Mouse (Mus musculus) adrenal gland, adult 2 months (tissue): ENCODE data around the gene Mgat3. TPM values are rescaled to one million over a fixed set of nuclear protein-coding genes. Genes with fewer than 3 reads are reported as not detected.
A peak's percentile ranks its signal among the peaks of the same experiment; 100 is the strongest.

Experiments used
- DNase-seq: peaks from one replicate; pipeline ENCODE4 v3.0.0; 2021
- polyA plus RNA-seq: library from polyadenylated mRNA; depleted of rRNA; stranded (reverse); fragments of >200 nt; gene quantifications from 2 replicates; pipeline ENCODE4 v1.2.3, GENCODE M21; 2012
- total RNA-seq, 2 experiments: library from RNA; stranded (reverse); gene quantifications; 2 replicates each; pipeline ENCODE4 v1.2.3; 2021

Mgat3 gene
- total and polyA plus RNA-seq, 3 experiments = 7.6 to 12.4 (median 8.2) TPM

DNA sequence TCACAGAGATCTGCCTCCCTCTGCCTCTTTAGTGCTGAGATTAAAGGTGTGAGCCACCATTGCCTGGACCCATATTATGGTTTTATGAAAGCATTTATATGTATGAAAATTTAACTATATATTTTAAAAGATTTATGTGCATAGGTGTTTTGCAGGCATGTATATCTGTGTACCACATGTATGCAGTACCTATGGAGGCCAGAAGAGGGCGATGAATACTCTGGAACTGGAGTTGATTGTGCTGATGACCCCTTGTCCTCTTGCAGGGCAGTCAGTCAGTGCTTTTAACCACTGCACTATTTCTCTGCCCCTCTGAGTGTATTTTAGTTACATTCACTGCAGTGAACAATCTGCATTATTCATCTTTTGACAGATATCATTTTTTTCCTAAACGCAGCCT lies 52.3 kb downstream of the Mgat3 start:
- peak; percentile 48 for DNase-seq

DNA sequence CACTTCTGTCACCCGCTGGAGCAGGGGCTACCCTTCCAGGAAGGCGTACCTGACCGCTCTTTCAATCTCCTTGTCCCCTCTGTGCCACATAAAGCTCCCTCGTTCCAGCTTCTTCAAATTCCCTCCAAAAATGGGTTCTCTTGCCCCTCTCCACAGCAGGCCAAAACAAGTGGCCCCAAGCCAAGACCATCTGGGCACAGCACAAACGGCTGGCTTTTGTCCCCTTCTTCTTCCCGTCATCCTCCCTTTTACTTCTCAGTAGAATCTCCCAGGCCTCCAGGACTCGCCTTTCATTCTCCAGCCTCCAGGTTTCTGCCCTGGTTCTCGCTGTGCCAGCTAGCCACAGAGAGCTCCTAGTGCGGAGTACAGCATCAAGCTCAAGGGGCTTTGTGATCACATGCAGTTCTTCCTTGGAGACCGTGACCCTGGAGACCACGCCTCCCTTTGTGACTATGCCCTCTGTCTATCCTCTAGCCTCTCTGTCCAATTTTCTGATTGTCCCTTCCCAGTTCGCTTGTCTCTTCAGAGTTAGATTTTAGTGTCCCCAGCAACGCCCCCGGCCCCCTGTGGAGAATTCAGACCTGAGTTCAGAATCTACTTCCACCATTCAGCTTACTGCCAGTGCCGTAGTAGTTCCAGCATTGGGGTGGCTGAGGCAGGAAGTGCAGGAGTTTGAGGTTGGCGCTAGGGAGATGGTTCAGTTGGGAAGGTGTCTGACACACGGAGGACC lies 54.7 kb downstream of the Mgat3 start:
- DNase-seq = no peak

DNA sequence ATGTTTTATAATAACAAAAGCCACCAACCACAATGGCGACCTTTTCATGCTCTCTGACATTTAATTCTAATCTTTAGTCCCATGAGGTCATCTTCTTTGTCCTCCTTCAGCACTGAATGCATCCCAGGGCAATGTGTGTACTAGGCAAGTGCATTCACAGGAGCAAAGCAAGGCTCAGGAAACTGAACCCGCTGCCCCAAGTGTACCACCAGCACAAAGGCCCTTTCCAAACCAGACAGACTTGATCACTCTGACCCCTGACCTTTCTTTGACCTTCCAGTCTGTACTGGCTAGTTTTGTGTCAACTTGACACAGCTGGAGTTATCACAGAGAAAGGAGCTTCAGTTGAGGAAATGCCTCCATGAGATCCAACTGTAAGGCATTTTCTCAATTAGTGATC lies 58.8 kb downstream of the Mgat3 start:
- DNase-seq = no peak

DNA sequence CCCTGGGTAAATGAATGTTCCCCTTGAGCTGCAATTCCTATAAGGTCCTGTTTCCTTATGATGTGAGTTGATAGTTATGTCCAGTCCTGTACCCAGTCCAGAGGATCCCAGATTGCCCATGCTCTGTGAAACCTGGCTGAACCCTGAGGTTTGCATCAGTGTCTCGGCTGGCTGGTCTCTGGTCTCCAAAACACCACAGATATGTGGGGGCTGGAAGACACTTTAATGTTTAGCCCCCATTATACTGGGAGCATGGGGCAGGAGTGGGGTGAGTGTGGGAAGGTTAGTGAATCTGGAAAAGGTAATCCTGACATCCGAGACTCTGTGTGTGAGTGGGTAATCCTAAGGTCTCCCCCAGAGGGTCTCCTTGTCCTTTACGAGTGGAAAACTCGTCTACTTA lies 59.5 kb downstream of the Mgat3 start:
- DNase-seq = no peak

DNA sequence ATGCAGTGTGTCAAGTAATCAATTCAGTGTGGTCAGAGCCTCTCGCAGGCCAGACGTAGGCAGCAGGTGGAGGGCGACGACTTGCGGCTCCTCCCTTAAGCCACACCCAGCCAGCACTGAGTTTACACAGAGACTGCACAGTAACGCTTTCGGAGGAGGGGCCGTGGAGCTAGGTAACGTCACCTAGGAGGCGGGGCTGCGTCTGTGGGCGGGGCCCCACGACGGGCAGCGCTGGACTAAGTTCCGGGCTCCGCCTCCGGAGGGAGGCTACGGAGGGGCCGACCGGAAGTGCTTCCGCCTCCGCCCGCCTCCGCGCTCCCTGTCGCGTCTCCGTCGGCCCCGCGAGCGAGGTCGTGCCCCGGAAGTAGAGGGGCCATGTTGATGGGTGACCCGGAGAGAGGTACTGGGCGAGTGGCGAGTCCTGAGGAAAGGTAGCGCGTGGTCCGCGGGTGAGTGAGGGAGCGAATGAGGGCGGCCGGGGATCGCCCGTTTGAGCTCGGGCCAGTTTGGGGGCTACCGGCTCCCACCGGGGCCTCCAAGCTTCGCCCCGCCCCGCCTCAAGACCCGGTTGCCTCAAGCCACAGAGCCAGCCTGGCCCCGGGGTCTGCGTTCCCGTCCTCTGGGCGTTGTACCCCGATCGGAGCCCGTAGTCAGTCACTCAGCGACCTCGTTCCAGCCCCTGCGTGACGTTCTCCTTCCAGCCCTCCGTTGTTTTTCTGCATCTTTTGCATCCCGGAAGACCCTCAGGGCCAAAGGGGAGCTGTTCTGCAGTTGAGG lies 60.4 kb downstream of the Mgat3 start, which contains the start of gene Mief1:
Gene Mief1 (plus strand): TSS at position 286 of the 777 bp plus-strand sequence.
- peak; percentile 99 for DNase-seq

DNA sequence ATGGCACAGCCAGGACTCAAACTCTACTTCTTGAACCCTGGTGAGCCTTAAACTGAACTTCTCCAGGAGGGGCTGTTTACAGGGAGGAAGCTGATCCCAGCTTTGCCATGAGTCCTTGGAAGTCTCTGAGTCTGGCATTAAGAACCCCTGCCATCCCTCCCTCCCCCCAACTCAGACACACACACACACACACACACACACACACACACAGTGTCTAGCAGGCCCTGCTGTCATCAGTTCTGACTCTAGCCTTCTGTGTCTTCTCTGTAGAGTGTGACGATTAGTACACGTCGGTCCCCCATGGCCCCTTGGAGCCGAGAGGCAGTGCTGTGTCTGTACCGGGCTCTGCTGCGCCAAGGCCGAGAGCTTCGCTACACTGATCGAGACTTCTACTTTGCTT lies 62.0 kb downstream of the Mgat3 start, which contains the start of gene AC140267.1:
Gene AC140267.1 (plus strand): TSS at position 301 of the 400 bp plus-strand sequence.
- no peak for DNase-seq

DNA sequence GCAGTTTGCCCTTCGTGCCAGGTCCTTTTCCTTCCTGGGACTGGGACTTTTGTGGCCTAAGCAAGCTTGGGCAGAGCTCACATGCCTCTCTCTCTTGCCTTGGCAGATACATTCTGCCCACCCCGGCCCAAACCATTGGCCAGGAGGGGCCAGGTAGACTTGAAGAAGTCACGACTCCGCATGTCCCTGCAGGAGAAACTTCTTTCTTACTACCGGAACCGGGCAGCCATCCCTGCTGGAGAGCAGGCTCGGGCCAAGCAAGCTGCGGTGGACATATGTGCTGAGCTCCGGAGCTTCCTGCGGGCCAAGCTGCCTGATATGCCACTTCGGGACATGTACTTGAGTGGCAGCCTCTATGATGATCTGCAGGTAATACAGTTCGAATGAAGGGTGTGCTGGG lies 74.6 kb downstream of the Mgat3 start:
- no peak for DNase-seq

DNA sequence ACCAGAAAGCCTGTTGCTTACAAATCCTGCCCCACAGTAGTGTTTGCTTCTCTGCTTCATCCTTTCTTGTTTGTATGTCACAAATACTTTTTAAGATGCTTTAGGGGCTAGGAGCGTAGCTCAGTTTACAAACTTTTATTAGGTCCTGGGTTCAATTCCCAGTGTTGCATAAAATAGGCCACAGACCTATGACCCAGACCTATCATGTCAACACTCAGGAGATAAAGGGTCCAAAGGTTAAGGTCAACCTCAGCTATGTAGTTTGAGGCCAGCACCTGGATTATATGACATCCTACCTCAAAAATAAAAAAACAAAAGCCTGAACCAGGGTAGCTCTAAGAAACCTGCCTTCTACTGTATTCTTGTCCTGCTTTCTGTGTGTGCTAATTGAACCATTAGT lies 75.1 kb downstream of the Mgat3 start:
- DNase-seq = no peak

DNA sequence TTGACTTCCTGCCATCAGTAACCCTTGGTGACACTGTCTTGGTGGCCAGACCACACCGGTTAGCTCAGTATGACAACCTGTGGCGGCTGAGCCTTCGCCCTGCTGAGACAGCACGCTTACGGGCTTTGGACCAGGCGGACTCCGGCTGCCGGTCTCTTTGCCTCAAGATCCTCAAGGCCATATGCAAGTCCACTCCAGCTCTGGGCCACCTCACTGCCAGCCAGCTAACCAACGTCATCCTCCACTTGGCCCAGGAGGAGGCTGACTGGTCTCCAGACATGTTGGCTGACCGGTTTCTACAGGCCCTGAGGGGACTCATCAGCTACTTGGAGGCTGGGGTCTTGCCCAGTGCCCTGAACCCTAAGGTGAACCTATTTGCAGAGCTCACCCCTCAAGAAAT lies 76.2 kb downstream of the Mgat3 start:
- DNase-seq = peak; percentile 55

DNA sequence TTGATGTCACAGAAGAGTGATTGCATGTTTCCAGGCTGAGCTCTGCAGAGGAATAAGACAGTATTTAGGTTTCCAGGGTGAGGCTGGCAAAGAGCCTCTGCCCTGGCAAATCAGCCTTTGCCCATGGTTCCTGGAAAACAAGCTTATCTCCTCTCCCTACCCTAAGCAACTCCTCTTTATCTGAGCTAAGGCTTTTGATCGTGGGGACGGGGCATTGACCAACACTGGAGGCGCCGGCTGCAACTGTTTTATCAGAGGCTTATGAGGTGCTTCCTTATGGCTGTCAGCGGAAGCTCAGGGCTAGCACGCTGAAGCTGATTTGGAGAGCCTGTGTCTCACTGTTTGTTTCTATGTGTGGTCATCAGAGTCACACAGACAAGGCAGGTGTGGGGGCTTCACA lies 77.1 kb downstream of the Mgat3 start:
- no peak for DNase-seq

DNA sequence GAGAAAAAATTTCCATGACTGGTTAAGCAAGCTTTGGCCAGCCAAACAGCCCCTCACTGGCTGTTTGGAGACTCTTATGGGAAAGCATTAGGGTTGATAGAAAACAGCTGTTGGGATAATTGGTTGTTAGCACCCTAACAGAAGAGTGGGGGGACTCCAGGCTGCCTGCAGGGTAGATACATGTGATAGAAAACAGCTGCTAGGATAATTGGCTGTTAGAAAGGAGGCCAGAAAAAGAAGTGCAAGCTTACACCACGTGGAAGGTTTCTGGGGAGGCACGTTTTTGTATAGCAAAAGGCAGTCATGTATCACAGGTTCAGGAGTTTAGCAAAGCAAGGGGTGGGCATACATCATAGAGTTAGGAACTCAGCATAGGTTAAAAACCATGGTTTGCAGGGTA lies 80.0 kb downstream of the Mgat3 start:
- no peak for DNase-seq

DNA sequence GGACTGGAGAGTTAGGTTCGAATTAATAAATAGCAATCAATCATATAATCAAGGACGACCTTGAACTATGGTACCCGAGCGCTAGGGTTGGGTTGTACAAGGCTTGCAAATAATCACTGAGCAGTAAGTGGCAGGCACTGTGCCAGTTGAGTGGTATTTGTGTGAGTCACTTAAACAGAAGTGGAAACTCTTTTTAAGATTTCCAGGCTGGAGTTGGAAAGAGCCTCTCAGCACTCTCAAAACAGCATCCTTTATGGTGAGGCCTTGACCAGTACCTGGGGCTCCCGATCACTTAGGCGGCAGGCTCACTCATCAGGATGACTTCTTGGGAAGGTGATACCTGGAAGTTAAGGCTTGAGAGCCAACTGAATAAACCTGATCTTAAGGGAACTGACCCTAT lies 80.7 kb downstream of the Mgat3 start:
- DNase-seq = peak; percentile 85

DNA sequence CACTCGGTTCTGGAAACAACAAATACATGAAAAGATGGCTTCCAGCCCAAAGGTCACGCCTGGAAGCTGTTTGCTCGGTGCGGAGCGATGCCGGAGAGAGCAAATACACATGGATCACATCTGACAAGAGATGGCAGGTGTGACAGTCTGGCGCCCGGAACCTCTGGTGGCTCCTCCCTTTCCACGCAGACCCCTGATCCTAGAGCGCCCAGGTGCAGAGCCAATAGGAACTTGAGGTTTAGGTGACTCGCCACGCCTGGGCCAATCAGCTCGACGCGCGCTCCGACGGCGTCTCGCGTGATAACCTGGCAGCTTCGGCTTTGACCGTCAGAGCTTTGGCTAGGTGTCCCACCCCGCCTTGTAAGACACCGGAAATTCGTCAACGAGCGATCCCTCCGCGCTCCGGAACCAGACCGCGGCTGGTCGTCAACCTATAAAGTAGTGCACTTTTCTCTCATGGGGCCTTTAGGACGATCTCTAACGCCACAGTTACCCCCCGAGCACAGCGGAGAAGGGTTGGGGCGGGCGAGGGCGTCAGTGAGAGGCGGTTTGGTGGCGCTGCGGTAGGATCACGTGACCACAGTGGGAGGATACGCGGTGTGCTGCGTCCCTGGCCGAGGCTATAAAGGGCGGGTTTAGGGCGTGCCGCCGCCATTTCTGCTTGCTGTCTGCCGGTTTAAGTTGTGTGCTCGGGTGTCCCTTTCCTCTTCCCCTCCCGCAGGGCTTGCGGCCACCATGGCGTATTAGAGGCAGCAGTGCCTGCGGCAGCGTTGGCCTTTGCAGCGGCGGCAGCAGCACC lies 81.5 kb downstream of the Mgat3 start, which contains the start of gene Atf4:
Gene Atf4 (plus strand): TSS at position 338 of the 799 bp plus-strand sequence.
- peak; percentile 98 for DNase-seq

DNA sequence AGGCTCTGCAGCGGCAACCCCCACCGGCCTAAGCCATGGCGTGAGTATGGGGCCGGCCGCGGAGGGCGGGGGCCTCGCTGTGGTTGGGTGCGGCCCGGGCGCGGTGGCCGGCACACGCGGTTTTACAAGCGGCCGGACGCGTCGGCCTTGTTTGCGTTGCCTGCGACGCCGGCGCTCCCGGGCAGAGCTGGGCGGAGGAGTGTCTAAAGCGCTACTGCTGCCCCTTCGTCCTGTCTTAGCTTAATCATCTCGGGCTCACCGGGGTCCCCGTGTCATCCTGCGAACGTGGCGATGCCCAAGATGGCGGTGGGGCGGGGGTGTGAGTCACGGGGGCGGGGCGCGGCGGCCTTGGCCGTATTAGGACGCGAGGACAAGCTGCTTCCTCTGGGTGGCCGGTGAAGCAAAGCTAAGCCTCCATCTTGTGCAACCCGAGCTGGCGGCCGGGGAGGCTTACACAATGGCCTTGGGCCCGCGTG lies 82.2 kb downstream of the Mgat3 start:
- peak; percentile 91 for DNase-seq

DNA sequence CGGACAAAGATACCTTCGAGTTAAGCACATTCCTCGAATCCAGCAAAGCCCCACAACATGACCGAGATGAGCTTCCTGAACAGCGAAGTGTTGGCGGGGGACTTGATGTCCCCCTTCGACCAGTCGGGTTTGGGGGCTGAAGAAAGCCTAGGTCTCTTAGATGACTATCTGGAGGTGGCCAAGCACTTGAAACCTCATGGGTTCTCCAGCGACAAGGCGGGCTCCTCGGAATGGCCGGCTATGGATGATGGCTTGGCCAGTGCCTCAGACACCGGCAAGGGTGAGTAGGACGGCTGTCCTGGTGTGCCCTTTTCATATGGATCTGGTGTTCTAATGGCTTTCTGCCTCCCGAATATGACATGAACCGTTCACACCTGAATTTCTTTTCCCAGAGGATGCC lies 82.7 kb downstream of the Mgat3 start:
- no peak for DNase-seq

DNA sequence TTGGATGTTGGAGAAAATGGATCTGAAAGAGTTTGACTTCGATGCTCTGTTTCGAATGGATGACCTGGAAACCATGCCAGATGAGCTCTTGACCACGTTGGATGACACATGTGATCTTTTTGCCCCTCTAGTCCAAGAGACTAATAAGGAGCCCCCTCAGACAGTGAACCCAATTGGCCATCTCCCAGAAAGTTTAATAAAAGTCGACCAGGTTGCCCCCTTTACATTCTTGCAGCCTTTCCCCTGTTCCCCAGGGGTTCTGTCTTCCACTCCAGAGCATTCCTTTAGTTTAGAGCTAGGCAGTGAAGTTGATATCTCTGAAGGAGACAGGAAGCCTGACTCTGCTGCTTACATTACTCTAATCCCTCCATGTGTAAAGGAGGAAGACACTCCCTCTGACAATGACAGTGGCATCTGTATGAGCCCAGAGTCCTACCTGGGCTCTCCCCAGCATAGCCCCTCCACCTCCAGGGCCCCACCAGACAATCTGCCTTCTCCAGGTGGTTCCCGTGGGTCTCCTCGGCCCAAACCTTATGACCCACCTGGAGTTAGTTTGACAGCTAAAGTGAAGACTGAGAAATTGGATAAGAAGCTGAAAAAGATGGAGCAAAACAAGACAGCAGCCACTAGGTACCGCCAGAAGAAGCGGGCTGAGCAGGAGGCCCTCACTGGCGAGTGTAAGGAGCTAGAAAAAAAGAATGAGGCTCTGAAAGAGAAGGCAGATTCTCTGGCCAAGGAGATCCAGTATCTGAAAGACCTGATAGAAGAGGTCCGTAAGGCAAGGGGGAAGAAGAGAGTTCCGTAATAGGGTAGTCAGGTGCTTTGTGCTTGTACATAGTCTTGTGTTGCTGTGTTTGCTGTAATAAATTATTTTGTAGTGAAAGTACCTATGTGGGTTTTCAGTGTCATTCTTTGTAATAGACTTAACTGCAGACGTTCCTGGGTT lies 83.4 kb downstream of the Mgat3 start:
- no peak for DNase-seq

DNA sequence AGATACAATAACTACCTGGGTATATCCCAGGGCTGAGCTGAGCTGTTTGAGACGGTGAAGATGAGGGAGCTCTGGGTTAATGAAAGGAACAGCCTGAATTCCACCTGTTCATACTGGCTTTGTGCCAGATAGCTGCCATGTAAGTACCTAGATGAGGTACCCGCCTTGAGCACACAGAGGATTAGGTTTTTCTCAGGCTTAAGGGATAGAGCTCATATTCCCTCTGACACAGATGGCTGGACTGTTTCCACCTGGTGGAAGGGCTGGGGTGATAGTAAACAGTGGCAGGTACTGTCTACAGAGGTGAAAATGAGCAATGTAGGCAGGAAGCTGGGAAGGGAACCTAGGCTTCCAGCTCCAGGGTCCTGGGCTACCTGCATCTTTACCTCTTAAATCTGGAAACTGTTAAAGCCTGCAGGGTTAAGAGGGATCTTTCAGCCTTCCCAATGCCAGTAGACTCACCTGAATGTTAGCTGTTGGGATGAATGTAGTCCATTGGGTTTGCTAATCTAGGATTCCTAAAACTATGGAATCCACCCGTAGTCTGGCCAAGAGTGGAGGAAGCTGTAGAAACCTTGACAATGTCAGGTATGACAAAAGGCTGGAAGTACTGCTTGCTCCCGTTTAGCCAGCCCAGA lies 84.2 kb downstream of the Mgat3 start:
- DNase-seq = no peak

DNA sequence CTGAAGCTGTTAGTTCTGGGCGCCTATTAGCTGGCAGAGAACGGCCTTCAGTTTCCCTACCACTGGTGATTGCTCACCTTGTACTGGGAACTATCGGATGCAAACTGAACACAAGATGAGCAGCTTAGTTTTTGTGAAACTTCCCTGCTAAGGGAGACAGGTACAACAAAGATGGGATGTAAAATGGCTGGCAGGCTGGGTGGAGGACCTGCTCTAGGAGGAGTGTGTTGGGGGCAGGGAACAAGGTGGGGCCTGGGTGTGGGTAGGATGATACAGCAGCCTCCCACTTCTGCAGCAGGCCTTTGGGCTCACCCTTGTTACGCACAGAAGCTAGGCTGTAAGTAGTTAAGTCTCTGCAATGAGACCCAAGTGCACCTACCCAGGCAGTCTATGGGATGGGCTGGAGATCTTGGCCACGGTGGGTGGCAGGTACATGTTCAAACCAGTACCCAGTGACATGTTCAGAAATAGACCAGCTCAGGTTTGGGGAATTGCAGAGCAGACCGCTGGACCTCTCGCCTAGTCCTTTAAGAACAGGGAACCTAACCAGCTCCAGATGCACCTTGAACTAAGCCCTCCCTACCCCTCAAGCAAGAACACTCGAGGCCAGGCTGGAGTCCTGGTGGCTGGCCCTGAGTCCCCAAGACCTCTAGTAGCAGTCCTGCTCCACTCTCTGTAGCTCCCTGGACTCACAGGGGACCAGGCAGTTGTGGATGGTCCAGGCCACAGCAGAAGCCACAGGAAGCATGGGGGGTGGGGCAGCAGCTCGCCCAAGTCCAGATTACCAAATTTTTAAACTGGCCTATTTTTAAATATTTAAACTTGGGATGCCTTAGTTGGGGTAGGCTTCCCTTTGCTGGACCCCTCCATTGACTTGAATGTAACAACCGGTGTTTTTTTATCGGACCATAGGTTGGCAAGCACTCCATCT lies 85.0 kb downstream of the Mgat3 start:
- DNase-seq = peak; percentile 46

DNA sequence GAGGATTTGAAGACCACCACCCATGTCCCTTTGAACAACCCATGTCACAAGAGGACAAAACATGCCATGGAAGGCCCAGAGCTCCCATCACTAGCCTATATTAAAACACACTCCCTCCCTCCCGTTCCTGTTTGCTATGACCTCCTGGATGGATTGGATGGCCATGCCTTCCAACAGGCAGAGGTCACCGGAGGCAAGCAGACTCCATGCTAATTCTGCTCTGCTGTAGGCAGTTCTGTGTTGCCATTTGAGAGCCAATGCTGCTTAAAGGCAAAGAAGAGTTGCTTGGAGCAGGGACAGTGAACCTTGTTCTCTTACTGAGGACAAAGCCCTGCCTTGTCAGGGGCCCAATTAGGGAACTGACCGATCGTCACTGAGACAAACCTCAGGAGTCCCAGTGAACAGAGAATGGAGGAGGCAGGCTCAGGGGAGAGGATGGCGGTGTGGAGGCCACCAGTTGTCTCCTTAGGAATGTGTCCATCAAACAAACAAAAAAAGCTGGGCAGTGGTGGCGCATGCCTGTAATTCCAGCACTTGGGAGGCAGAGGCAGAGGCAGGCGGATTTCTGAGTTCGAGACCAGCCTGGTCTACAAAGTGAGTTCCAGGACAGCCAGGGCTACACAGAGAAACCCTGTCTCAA lies 86.0 kb downstream of the Mgat3 start:
- no peak for DNase-seq
